15 mouse cellular contexts compared by ENCODE assay signal in genomic region chr10:97475460-97475859, GRCm38 (mm10).
"Had no signal": no experiment of that assay in that cellular context is flagged by ENCODE, and none has a peak within 500 bp of the region (broad histone marks: within the 10 kb centered on the region; RNA-seq: fewer than 3 reads in every experiment).

No protein-coding gene starts in this region.

- H3K4me1 ChIP-seq: liver, embryonic 13.5 days; megakaryocyte, embryonic 14.5 days had no signal

- H3K27ac ChIP-seq: kidney, embryonic 15.5 days; left cerebral cortex, adult 2 months; liver, embryonic 13.5 days; midbrain, embryonic 10.5 days; midbrain, embryonic 13.5 days had no signal

- DNase-seq: kidney, postnatal 10 days; kidney, postnatal 36 days; layer of hippocampus, postnatal 36 days; liver, embryonic 13.5 days; lung, adult 2 months; thymus, adult 2 months; thymus, postnatal 14 days; thymus, postnatal 4 days had no signal

- H3K4me2 ChIP-seq: kidney, embryonic 15.5 days; liver, embryonic 13.5 days; midbrain, embryonic 13.5 days had no signal

- H3K27me3 ChIP-seq: kidney, embryonic 15.5 days; liver, embryonic 13.5 days; megakaryocyte, embryonic 14.5 days; midbrain, embryonic 13.5 days had no signal

- H3K4me3 ChIP-seq: kidney, embryonic 15.5 days; left cerebral cortex, adult 2 months; liver, embryonic 13.5 days; megakaryocyte, embryonic 14.5 days; midbrain, embryonic 10.5 days; midbrain, embryonic 13.5 days had no signal

- H3K36me3 ChIP-seq: kidney, embryonic 15.5 days; liver, embryonic 13.5 days; midbrain, embryonic 10.5 days; midbrain, embryonic 13.5 days had no signal

- H3K9ac ChIP-seq: kidney, embryonic 15.5 days; liver, embryonic 13.5 days; midbrain, embryonic 13.5 days had no signal

- H3K9me3 ChIP-seq: kidney, embryonic 15.5 days; liver, embryonic 13.5 days; midbrain, embryonic 10.5 days; midbrain, embryonic 13.5 days had no signal

- ATAC-seq: lung, postnatal 0 days; midbrain, embryonic 13.5 days; midbrain, embryonic 16.5 days had no signal
